Mouse (Mus musculus) large intestine, adult 2 months (tissue): ENCODE results near the gene Tia1. TPM values are rescaled to one million over a fixed set of nuclear protein-coding genes. Genes with fewer than 3 reads are reported as not detected.
"Not testable (repeated sequence)": the region's sequence is repeated elsewhere in the genome, so short reads cannot be mapped to it uniquely, and the experiment has no call there.

Experiments
- DNase-seq: peaks from one replicate; pipeline ENCODE4 v3.0.0-alpha.2; 2012; ENCODE audit warnings: low read depth, low spot score
- WGBS: fragments of 180-500 bp; shearing (Covaris S2); methylation state at CpG from one replicate; pipeline ENCODE4 v1.1.7; 2018; 5-methylcytosine and 5-hydroxymethylcytosine counted together
- polyA plus RNA-seq: library from polyadenylated mRNA; depleted of rRNA; stranded (reverse); fragments of >200 nt; gene quantifications from 2 replicates; pipeline ENCODE4 v1.2.3, GENCODE M21; 2012; rRNA removed

Tia1 gene
- polyA plus RNA-seq: 7.8 and 14.6 TPM in 2 replicates

GRCm38 (mm10) chr6:86404100-86404861 is at the start of gene Tia1:
Gene Tia1 (plus strand): TSS chr6:86404219.
- peak; percentile 85 for DNase-seq
- WGBS: under 1% methylated on average over 62 of the region's 62 CpGs

DNA sequence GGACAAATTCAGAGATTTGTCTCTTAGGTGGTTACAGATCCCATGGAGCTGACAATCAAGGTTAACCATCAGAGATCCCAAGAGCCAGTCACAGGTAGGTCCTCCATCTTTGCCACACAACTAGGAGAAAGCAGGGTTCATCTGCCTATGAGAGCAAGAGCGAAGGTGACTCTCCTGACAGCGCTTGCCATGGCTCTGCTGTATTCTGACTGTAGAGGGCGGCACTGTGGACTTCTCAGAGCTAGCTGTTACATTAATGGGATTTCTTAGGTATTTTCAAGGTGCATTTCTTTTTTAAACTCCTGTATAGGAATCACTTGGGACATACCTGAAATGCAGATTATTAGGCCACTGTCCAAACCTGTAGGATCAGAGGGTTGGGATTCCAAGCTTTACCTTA is 49.1 kb upstream of the Tia1 start:
- DNase-seq: no peak
- WGBS: 73% methylated on average over 3 of the region's 3 CpGs

DNA sequence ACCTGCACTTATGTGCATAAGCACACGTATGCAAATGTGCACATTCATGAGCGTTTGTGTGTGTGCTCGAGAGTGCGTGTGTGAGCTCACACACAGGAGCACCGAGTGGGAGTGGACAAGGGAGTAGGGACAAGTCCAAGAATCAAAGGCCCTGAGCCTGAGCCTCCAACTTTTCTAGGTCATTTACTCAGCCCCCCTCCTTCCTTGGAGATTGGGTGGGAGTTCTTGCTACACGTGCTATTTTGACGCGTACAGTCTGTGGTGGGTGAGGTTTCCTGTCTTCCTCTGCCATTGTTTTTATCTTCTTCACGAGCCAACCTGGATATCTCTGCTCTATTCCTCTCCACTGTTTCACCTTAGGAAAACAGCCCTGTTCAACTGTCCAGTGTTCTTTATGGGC is 47.1 kb upstream of the Tia1 start:
- WGBS: 73% methylated on average over 9 of the region's 9 CpGs
- no peak for DNase-seq

GRCm38 (mm10) chr6:86360691-86361090 is 43.3 kb upstream of the Tia1 start:
- no peak for DNase-seq
- 36% methylated on average over 7 of the region's 7 CpGs for WGBS

GRCm38 (mm10) chr6:86361373-86361772 is 42.6 kb upstream of the Tia1 start:
- DNase-seq: no peak
- 93% methylated on average over 7 of the region's 7 CpGs for WGBS

GRCm38 (mm10) chr6:86364442-86365141 is 39.4 kb upstream of the Tia1 start:
- WGBS: under 1% methylated on average over 17 of the region's 17 CpGs
- DNase-seq: peak; percentile 61

DNA sequence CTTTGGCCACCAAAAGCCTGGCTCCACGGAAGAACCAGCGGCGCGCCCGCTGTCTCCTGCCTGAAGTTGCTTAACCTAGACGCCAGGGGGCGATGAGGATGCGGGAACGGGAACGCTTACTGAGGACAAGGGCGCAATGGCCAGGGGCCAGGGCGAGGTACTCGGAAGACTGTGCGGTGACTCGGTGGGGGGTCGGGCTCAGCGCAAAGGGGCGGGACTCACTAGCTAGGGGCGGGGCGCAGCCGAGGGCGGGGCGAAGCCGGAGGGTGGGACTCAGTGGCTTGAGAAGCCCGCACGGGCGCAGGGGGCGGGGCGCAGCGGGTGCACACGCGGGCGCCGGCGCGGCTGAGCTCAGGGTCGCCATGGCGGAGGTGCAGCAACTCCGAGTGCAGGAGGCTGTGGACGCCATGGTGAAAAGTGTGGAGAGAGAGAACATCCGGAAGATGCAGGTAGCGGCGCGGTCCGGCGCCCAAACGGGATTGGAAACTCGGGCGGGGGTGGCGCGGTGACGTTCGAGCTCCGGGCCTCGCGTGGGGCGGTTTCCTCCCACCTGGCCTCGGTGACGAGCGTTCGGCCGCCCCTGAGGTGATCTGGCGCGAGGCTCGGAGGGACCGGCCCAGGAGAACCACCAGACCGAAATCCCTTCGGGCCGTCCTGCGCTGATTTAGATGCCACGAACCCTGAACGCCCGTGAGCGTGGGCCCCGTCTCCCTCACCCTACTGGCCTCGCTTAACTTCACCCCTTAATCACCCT is 38.5 kb upstream of the Tia1 start, which contains the start of gene Fam136a:
Fam136a (plus strand) TSS at position 276 of the 754 bp plus-strand sequence.
- 1% methylated on average over 75 of the region's 76 CpGs for WGBS
- peak; percentile 97 for DNase-seq

GRCm38 (mm10) chr6:86366125-86366852 is 37.7 kb upstream of the Tia1 start:
- DNase-seq: peak; percentile 28
- 23% methylated on average over 25 of the region's 25 CpGs for WGBS

DNA sequence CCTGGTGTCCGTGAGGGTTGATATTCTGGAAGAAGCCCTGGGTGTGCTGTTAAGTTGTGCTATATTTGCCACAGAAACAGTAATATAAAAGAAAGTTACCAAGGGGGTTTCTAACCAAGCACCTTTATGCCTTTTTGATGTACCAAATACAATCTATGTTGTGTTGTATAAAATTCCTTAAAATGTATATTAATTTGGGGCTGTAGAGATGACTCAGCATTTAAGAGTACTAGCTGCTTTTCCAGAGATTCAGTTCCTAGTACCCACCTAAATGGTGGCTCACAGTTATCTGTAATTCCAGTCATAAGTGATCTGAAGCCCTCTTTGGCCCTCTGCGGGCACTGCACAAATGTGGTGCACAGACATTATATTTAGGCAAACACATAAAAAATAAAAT is 37.2 kb upstream of the Tia1 start:
- no peak for DNase-seq
- 43% methylated on average over 2 of the region's 2 CpGs for WGBS

DNA sequence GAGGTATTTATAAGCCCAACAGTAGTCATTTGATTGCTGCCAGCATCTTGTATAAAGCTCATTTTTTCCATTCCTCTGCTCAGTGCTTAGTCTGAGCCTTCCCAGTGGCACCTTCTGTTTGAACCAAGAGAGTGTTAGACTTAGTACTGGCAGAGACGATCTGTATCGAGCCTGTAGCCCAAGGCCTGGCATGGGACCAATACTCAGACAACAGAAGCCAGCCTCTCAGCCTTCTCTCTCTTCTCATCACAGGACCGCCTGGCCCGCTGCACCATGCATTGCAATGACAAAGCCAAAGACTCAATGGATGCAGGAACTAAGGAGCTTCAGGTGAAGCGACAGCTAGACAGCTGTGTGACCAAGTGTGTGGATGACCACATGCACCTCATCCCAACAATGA is 35.5 kb upstream of the Tia1 start:
- 88% methylated on average over 5 of the region's 5 CpGs for WGBS
- no peak for DNase-seq

DNA sequence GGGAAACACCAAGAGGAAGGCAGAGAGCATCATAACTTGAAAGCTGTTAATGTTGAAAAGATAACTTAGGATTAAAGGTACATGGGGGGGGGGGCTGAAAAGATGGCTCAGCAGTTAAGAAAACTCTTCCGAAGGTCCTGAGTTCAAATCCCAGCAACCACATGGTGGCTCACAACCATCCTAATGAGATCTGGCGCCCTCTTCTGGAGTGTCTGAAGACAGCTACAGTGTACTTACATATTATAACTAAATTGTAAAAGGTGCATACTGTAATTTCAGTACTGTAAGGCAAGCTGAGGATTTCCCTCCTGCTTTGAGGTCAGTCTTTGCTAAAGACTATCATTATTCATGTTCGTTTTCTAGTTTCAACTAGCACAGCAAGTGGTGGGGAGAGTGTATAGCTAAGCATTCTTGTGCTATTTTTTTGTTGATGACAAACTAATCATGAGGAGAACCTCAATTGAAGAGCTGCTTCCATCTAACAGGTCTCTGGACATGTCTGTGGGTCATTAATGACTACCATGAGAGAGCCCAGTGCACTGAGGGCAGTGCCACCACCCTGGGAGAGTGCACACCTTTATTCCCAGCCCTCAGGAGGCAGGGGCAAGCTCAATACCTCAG is 33.8 kb upstream of the Tia1 start:
- no peak for DNase-seq
- WGBS: 68% methylated on average over 3 of the region's 3 CpGs

- DNase-seq: no peak
- WGBS: 13% methylated on average over 15 of the region's 15 CpGs
Measured at GRCm38 (mm10) chr6:86370764-86371339, 33.2 kb upstream of the Tia1 start, which contains the start of gene Snrpg. Gene Snrpg (plus strand): TSS chr6:86371304.

- under 1% methylated on average over 50 of the region's 50 CpGs for WGBS
- DNase-seq: peak; percentile 81
Measured at GRCm38 (mm10) chr6:86371340-86371911, 32.6 kb upstream of the Tia1 start.

DNA sequence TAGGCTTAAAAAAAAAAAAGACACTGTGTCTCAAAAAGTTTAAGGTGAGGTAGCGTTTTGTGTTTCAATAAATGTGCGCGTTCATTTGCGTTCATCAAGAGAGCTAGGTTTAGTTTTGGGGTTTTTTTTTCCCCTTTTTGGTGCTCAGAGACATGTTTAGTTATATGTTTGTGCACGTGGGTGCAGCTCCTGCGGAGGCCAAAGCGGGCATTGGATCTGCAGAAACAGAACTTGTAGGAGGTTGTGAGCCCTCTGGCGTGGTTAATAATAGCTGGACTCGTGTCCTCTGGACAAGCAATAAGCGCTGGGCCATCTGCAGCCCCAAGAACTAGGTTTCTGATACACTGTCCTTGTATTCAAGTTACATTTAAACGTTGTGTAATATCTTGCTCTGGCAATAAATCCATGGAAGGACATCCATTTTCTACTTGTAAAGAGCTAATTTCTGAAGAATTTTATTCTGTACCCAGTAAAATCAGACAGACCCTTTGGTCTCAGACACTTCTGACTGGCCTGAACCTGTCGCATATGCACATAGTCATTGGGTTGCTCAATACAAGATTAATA is 32.0 kb upstream of the Tia1 start:
- WGBS: 3% methylated on average over 12 of the region's 12 CpGs
- DNase-seq: no peak

DNA sequence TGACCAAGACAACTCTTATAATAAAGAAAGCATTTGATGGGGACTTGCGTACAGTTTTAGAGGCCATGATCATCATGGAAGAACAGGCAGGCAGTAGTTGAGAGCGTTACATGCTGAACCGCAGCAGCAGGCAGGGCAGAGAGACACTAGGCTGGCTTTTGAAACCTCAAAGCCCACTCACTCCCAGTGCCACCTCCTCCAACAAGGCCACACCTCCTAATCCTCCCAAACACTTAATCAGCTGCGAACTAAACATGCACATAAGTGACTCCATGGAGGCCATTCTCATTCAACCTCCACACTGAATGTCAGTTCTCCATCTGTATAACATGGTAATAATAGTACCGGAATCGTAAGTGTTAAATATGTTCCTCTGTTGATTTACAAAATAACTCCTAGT is 30.5 kb upstream of the Tia1 start:
- no peak for DNase-seq
- WGBS: 93% methylated on average over 6 of the region's 6 CpGs

- 82% methylated on average over 3 of the region's 3 CpGs for WGBS
- DNase-seq: no peak
Measured at GRCm38 (mm10) chr6:86378341-86378740, 25.7 kb upstream of the Tia1 start.

DNA sequence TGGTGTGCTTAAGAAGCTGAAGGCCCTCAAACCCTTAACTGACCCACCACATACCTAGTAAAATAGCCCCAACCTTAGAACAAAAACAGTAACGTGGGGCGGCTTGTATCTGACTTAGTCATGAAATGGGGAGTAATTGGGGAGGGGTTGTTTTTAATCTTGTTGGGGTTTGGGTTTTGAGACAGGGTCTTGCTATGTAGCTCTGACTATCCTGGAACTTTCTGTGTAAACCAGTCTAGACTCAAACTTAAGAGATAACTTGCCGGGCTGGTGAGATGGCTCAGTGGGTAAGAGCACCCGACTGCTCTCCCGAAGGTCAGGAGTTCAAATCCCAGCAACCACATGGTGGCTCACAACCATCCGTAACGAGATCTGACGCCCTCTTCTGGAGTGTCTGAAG is 23.9 kb upstream of the Tia1 start:
- not testable (repeated sequence) for DNase-seq
- 71% methylated on average over 8 of the region's 8 CpGs for WGBS

DNA sequence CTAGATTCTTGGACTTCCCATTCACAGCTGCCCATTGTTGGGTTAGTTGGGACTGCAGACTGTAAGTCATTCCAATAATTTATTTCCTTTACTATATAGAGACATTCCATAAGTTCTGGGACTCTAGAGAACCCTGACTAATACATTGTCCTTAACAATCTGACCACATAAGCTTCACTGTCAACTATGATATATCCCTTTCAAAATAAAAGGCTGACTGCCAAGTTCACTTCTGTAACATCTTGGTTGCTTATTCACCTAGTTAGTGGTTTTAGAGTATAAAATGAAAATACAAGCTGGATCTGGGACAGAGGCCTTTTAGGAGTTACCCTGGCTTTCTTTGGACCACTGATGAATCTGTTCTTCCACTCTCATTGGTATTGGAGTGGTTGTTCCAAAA is 21.5 kb upstream of the Tia1 start:
- DNase-seq: no peak
